Mouse (Mus musculus) forebrain, embryonic 14.5 days (tissue): Measurements from ENCODE around the gene Olfml1. TPM values are rescaled to one million over a fixed set of nuclear protein-coding genes. Genes with fewer than 3 reads are reported as not detected.

Experiments
- ATAC-seq: fragments of 200-750 bp; cut with Nextera tagmentation; 2 replicates; pipeline ENCODE4 v1.8.0; 2017; ENCODE audit warnings: mild to moderate bottlenecking, moderate library complexity
- DNase-seq: peaks from one replicate; pipeline ENCODE4 v3.0.0-alpha.2; 2015; ENCODE audit warnings: low spot score
- H3K27ac ChIP-seq: fragments of 300-500 bp; sonication (generic); 2 replicates; pipeline ENCODE4 v1.5.1; 2014; ENCODE audit warnings: low read depth, mild to moderate bottlenecking, control low read depth, low read length, moderate library complexity
- H3K27me3 ChIP-seq: fragments of 300-500 bp; sonication (generic); replicated peaks from 2 replicates; pipeline ENCODE4 v1.6.1; 2014; ENCODE audit warnings: low read length, control low read depth, mixed read lengths; ENCODE audit not compliant: control insufficient read depth, insufficient read depth
- H3K36me3 ChIP-seq: fragments of 300-500 bp; sonication (generic); 2 replicates; pipeline ENCODE4 v1.6.1; 2014; ENCODE audit warnings: low read length, control low read depth; ENCODE audit not compliant: control insufficient read depth, insufficient read depth
- H3K4me1 ChIP-seq: fragments of 300-500 bp; sonication (generic); 2 replicates; pipeline ENCODE4 v1.6.1; 2014; ENCODE audit warnings: antibody characterized with exemption, low read length, control low read depth; ENCODE audit not compliant: control insufficient read depth, insufficient read depth
- H3K4me2 ChIP-seq: fragments of 300-500 bp; sonication (generic); 2 replicates; pipeline ENCODE4 v1.6.1; 2014; ENCODE audit warnings: mild to moderate bottlenecking, control low read depth, low read length
- H3K4me3 ChIP-seq: fragments of 300-500 bp; sonication (generic); 2 replicates; pipeline ENCODE4 v1.5.1; 2014; ENCODE audit warnings: low read depth, low read length, control low read depth
- H3K9ac ChIP-seq: fragments of 300-500 bp; sonication (generic); 2 replicates; pipeline ENCODE4 v1.6.1; 2014; ENCODE audit warnings: mild to moderate bottlenecking, low read length, control low read depth, moderate library complexity
- H3K9me3 ChIP-seq: fragments of 300-500 bp; sonication (generic); replicated peaks from 2 replicates; pipeline ENCODE4 v1.6.1; 2016; ENCODE audit warnings: low read length, control low read depth, mixed read lengths; ENCODE audit not compliant: control insufficient read depth
- WGBS: fragments of 180-500 bp; shearing (Covaris S2); extraction: QIAGEN DNeasy Blood & Tissue Kit; methylation state at CpG from one replicate; pipeline ENCODE4 v1.1.7; 2014; 5-methylcytosine and 5-hydroxymethylcytosine counted together
- polyA plus RNA-seq: library from polyadenylated mRNA; unstranded; fragments of >200 nt; fragmentation: Nextera tagmentation; extraction: Ambion mirVana; gene quantifications from 2 replicates; pipeline ENCODE4 v1.2.1, GENCODE M21; 2014

Olfml1 gene
- polyA plus RNA-seq, 1 experiment from 2014 or later, result 3.5 TPM

DNA sequence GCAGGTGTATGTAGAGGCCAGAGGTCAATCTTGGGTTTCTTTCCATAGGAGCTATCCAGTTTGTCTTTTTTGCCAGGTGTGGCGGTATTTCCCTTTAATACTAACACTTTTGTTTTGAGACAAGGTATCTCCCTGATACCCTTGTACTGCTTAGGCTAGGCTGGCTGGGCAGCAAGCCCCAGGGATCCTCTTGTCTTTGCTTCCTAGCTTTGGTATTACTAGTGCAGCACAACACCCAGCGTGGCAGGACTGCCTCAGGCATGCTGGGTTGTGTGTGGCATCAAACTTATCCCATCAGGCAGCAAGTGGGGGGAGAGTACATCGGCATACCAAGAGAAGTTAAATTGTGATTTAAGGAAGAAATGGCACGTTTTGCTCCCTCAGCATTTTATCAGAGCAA is 35.3 kb downstream of the Olfml1 start:
- 80% methylated on average over 4 of the region's 4 CpGs for WGBS
- Histone ChIP-seq H3K36me3 (no peaks in the 10 kb centered on the region), H3K4me2 (no peak overlapping the region), H3K4me1 (no peaks in the 10 kb centered on the region), H3K27me3 (no peaks in the 10 kb centered on the region), H3K4me3 (no peak overlapping the region), H3K9ac (no peak overlapping the region), H3K9me3 (no peaks in the 10 kb centered on the region), H3K27ac (no peak overlapping the region)
- DNase-seq (no peak), ATAC-seq (no peak)

- H3K4me3 ChIP-seq, result no peak overlapping the region
- ATAC-seq, result no peak
- H3K4me1 ChIP-seq, result no peaks in the 10 kb centered on the region
- H3K27me3 ChIP-seq, result no peaks in the 10 kb centered on the region
- no peaks in the 10 kb centered on the region for H3K36me3 ChIP-seq
- DNase-seq, result no peak
- WGBS, result 64% methylated on average over 6 of the region's 6 CpGs
- no peak overlapping the region for H3K27ac ChIP-seq
- no peak overlapping the region for H3K4me2 ChIP-seq
- H3K9me3 ChIP-seq, result no peaks in the 10 kb centered on the region
- no peak overlapping the region for H3K9ac ChIP-seq
Measured at GRCm38 (mm10) chr7:107602913-107603312, 35.7 kb downstream of the Olfml1 start.

GRCm38 (mm10) chr7:107607766-107608165 is 40.5 kb downstream of the Olfml1 start:
- H3K36me3 ChIP-seq, result no peaks in the 10 kb centered on the region
- no peaks in the 10 kb centered on the region for H3K4me1 ChIP-seq
- H3K4me3 ChIP-seq, result no peak overlapping the region
- H3K4me2 ChIP-seq, result no peak overlapping the region
- no peaks in the 10 kb centered on the region for H3K9me3 ChIP-seq
- no peak overlapping the region for H3K9ac ChIP-seq
- WGBS, result 87% methylated on average over 1 of the region's 1 CpGs
- DNase-seq (no peak), ATAC-seq (no peak)
- H3K27ac ChIP-seq, result no peak overlapping the region
- H3K27me3 ChIP-seq, result no peaks in the 10 kb centered on the region

GRCm38 (mm10) chr7:107609622-107610255 is 42.5 kb downstream of the Olfml1 start:
- no peak overlapping the region for H3K4me3 ChIP-seq
- no peak for ATAC-seq
- 80% methylated on average over 2 of the region's 2 CpGs for WGBS
- H3K27me3 ChIP-seq, result no peaks in the 10 kb centered on the region
- no peaks in the 10 kb centered on the region for H3K36me3 ChIP-seq
- H3K4me1 ChIP-seq, result no peaks in the 10 kb centered on the region
- H3K4me2 ChIP-seq, result no peak overlapping the region
- no peak overlapping the region for H3K9ac ChIP-seq
- DNase-seq, result no peak
- H3K9me3 ChIP-seq, result no peaks in the 10 kb centered on the region
- no peak overlapping the region for H3K27ac ChIP-seq

GRCm38 (mm10) chr7:107610880-107611279 is 43.6 kb downstream of the Olfml1 start:
- H3K4me2 ChIP-seq, result no peak overlapping the region
- H3K9ac ChIP-seq, result no peak overlapping the region
- no peak overlapping the region for H3K4me3 ChIP-seq
- H3K36me3 ChIP-seq, result no peaks in the 10 kb centered on the region
- H3K27me3 ChIP-seq, result no peaks in the 10 kb centered on the region
- no peaks in the 10 kb centered on the region for H3K9me3 ChIP-seq
- H3K27ac ChIP-seq, result no peak overlapping the region
- DNase-seq, result no peak
- ATAC-seq, result no peak
- 92% methylated on average over 5 of the region's 5 CpGs for WGBS
- H3K4me1 ChIP-seq, result no peaks in the 10 kb centered on the region

- no peaks in the 10 kb centered on the region for H3K27me3 ChIP-seq
- H3K9me3 ChIP-seq, result no peaks in the 10 kb centered on the region
- no peak overlapping the region for H3K4me2 ChIP-seq
- no peak overlapping the region for H3K9ac ChIP-seq
- no peak overlapping the region for H3K27ac ChIP-seq
- DNase-seq (no peak), ATAC-seq (no peak)
- H3K36me3 ChIP-seq, result no peaks in the 10 kb centered on the region
- H3K4me1 ChIP-seq, result no peaks in the 10 kb centered on the region
- 28% methylated on average over 10 of the region's 11 CpGs for WGBS
- no peak overlapping the region for H3K4me3 ChIP-seq
Measured at GRCm38 (mm10) chr7:107618028-107618992, 51.1 kb downstream of the Olfml1 start.

- 77% methylated on average over 4 of the region's 4 CpGs for WGBS
- Histone ChIP-seq H3K4me2 (no peak overlapping the region), H3K4me3 (no peak overlapping the region), H3K36me3 (no peaks in the 10 kb centered on the region), H3K27me3 (no peaks in the 10 kb centered on the region), H3K4me1 (no peaks in the 10 kb centered on the region), H3K9me3 (no peaks in the 10 kb centered on the region), H3K27ac (no peak overlapping the region), H3K9ac (no peak overlapping the region)
- DNase-seq, result no peak
- ATAC-seq, result no peak
Measured at GRCm38 (mm10) chr7:107619225-107619624, 52.0 kb downstream of the Olfml1 start.

- no peak overlapping the region for H3K4me2 ChIP-seq
- no peak overlapping the region for H3K9ac ChIP-seq
- ATAC-seq, result no peak
- H3K9me3 ChIP-seq, result no peaks in the 10 kb centered on the region
- H3K27me3 ChIP-seq, result no peaks in the 10 kb centered on the region
- H3K4me1 ChIP-seq, result no peaks in the 10 kb centered on the region
- no peak overlapping the region for H3K27ac ChIP-seq
- no peaks in the 10 kb centered on the region for H3K36me3 ChIP-seq
- no peak for DNase-seq
- H3K4me3 ChIP-seq, result no peak overlapping the region
- WGBS, result 76% methylated on average over 3 of the region's 3 CpGs
Measured at GRCm38 (mm10) chr7:107620137-107620536, 52.9 kb downstream of the Olfml1 start.

DNA sequence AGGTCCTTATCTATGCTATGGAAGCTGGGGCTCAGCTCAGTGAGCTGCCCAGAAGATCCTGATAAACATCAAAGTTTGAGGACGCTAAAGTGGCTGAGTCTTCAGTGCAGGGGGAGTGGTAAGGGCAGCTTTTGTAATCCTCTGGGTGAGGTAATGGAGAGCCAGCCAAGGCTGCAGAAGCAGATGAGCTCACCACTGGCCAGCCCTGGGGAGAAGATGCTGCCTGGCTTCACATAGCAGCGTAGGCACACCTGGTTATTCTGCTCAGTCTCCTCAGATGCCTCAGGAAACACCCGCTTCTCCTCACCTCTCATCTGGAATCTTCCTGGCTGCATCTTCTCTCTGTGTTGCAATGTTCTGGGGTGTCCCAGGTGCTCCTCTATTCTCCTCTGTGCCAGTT is 57.2 kb downstream of the Olfml1 start:
- H3K4me3 ChIP-seq, result no peak overlapping the region
- 59% methylated on average over 3 of the region's 3 CpGs for WGBS
- no peak for ATAC-seq
- no peak overlapping the region for H3K27ac ChIP-seq
- no peaks in the 10 kb centered on the region for H3K9me3 ChIP-seq
- H3K4me2 ChIP-seq, result no peak overlapping the region
- H3K9ac ChIP-seq, result no peak overlapping the region
- no peaks in the 10 kb centered on the region for H3K36me3 ChIP-seq
- no peaks in the 10 kb centered on the region for H3K4me1 ChIP-seq
- no peaks in the 10 kb centered on the region for H3K27me3 ChIP-seq
- no peak for DNase-seq
